Mouse (Mus musculus): Measurements from ENCODE around the gene Lmf1.

Gene Lmf1

DNA sequence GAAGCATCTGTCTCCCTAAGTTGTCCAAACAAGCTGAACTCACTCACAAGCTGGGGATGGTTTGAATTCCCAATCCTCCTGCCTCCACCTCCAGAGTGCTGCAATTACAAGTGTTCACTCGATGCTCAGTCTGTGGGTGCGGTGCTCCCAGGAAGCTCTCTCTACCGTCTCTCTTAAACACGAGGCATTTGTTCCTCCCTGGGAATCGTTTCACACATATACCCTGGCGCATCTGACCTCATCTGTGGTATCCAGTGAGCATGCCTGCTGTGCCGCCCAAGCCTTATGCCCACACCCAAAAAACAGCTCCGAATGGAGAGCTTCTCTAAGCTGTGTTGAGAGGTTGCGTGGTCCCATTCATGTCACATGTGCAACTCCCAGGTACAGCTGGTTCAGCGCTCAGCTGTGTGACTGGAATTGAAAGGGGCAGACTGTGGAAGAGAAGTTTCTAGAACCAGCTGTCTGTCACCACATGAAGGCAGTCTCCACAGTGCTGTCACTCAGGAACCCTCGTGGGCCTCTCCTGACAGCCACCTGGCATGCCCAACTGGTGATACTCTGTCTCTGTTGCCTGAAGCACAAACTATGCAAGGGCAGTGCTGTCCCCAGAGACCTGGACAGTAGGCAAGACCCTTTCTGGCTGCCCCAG, 29.4 kb downstream of the Lmf1 start:
- no peak for DNase-seq

DNA sequence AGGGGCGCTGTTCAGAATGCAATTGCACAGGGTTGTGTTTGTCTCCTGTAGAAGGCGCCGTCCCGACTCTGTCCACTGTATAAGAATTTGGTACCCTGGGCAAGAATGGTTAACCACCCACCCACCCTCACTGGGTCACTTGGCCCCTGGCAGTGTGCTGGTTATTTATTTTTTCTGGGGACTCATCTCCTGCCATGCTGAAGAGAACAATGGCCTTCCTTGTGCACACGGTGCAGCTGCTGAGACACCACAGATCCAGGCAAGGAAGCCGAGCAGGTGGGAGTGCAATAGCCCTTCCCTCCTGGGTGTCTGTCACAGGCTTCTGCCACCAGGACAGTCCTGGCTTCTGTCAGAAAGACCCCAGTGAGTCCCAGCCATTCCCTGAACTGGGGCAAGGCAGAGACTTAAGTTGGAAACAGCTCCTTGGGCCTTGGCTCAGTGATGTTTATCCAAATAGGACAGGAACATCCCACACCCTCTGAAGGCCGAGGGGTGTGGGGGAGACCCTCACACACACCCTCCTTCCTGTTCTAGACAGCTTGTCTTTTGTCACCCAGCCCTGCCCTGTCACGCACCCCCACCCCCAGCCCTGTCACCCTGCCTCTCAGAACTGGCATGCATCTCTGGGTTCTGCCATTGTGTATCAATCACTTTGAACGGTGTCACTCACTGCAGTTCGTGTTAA, 30.1 kb downstream of the Lmf1 start:
- no peak for DNase-seq

GRCm38 (mm10) chr17:25609506-25609828, 30.6 kb downstream of the Lmf1 start:
- no peak for DNase-seq

- no peak for DNase-seq
Observed at GRCm38 (mm10) chr17:25610151-25610550, 31.3 kb downstream of the Lmf1 start.

- DNase-seq, result no peak
Observed at GRCm38 (mm10) chr17:25612537-25612936, 33.7 kb downstream of the Lmf1 start.

DNA sequence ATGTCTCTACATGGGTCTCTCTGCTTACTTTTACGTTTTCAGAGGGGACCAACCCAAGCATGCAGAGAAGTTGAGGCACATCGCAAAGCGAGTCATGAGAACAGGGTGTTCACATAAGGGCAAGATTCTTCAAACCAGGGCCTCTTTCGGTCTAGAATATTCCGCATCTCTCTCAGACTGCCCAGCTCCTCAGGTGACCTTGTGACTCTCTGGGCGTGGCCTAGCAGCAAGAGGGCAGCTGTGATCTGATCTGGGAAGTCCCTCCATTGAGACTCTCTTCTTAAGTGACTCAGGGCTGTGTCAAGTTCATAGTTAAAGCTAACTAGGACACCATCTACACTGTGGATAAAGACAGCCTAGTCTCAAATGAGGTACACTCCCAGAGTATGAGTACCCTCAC, 34.4 kb downstream of the Lmf1 start:
- no peak for DNase-seq

- DNase-seq, result no peak
Observed at GRCm38 (mm10) chr17:25614723-25615510, 36.0 kb downstream of the Lmf1 start.

DNA sequence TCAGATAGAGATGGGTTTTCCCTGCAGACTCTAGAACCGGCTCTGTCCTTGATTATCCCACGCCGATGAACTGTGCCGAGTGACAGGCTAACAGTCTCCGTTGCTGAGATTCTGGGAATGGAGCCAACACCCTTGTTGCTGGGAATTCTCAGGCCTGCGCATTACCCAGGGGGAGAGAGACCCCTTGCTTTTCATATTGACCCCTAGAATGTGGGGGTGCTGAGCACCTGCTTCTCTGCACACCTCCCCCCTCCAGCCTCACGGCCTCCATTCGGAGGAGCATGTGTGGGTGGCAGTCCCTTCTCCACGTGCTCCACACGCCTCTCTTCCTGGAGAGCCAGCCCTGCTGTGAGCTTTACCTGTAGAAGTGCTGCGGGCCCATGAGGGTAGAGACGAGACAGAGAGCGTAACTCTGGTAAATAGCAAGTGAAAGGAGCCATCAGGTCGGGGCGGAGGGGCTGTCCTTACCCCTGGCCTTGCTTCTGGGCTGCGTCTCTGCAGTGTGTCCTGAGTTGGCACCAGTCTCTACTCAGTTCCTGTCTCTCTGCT, 39.7 kb downstream of the Lmf1 start:
- DNase-seq, result no peak

GRCm38 (mm10) chr17:25623441-25623840, 44.6 kb downstream of the Lmf1 start:
- DNase-seq, result no peak

- DNase-seq, result no peak
Observed at GRCm38 (mm10) chr17:25623935-25624334, 45.0 kb downstream of the Lmf1 start.

GRCm38 (mm10) chr17:25624446-25625119, 45.7 kb downstream of the Lmf1 start:
- no peak for DNase-seq

DNA sequence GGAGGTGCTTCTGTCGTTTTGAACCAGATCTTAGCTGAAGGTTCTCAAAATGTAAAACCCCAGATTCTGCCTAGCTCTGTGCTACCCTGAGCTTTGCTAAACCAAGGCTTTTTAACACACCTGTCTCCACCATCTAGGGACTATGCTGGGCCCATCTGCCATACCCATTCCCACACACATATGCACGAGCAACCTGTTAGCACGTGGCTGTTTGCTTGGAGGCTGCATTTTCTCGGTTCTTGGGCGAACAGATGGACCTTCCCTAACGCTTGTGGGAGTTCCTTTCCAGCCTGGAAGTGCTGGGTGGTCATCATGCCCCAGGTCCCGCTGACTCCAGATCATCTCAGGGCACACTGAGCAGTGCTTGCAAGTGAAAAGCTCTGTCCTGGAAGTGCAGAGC, 46.4 kb downstream of the Lmf1 start:
- no peak for DNase-seq

DNA sequence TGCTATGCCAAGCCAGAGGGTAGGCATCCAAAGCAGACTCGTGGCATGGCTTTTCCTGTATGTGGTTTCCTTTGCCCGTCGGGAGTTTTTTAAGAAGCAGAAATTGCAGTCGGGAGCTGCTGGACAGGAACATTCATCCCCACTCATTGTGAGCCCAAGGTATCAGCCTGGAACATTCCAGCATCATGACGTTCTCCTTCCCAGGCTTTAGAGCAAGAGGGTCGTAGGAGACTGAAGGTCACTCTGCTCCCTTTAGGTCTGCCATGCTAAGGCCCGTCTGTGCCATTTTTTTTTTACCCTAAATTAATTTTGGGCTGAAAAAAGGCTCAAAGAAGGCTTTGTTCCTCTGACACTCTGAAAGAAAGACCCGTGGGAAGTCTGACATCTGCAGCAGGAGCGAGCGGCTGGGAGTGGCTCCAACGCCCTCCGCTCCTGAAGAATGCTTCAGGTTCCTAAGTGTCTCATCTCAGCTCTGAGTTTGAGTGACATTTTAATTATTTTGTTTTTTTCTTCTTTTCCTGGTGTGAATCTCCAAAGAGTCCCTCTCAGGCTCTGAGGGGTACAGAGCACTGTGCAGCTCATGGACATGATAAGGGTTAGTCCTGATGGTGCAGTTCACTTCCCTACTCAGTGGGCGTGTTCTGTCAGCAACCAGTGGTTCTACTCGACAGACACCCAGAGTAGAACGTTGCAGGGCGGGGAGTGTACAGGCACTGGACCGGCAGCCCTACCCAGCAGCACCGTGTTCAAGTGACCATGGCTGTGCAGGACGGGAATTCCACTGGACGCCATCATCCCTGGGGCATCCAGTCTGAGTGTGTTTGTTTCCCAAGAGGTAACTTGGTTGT, 47.5 kb downstream of the Lmf1 start:
- DNase-seq, result no peak

- DNase-seq, result no peak
Observed at GRCm38 (mm10) chr17:25630313-25630712, 51.4 kb downstream of the Lmf1 start.

- no peak for DNase-seq
Observed at GRCm38 (mm10) chr17:25634070-25634469, 55.2 kb downstream of the Lmf1 start.

GRCm38 (mm10) chr17:25635387-25635786, 56.5 kb downstream of the Lmf1 start:
- no peak for DNase-seq

DNA sequence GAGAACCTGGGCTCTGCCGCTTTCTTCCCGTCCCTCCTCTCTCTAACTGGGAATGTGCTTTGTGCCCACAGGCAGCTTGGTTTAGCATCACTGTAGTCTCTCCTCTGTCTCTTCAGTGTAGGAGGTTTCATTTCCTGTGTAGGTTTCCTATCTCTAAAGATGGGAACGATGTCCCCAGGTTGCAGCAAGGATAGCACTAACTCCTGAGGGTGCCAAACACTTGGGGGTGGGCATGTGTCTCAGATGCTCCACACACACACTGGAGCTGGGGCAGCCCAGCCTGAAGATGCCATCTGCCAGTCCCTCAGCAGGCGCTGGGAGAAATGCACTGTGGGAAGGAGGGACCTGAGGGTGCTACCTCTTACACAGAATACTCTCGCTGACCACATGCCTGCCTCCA, 56.9 kb downstream of the Lmf1 start:
- no peak for DNase-seq

- no peak for DNase-seq
Observed at GRCm38 (mm10) chr17:25637986-25638385, 59.1 kb downstream of the Lmf1 start.

GRCm38 (mm10) chr17:25638442-25638841, 59.6 kb downstream of the Lmf1 start:
- DNase-seq, result peak; percentile 10

- no peak for DNase-seq
Observed at GRCm38 (mm10) chr17:25640956-25641355, 62.1 kb downstream of the Lmf1 start.

DNA sequence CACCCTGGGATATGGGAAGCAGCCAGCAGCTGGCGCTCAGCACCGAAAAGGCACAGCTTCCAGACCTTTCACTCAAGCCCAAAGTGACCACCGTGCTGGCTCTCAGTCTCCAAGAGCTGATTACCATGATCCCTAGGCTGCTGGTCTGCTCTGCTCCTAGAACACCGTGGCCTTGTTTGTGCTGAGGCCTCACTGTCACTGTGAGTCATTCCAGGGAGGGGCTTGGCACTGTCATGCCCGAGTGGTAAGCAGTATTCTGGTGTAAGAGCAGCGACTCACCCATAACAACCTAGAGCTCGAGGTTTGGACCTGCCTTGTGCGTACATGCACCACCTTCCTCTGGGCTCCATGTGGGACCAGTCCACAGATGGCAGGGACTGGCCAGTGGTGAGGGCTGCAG, 63.1 kb downstream of the Lmf1 start:
- DNase-seq, result no peak
